Mouse (Mus musculus) kidney, adult 10 weeks (tissue): ENCODE data around the gene Vmn2r26. TPM values are rescaled to one million over a fixed set of nuclear protein-coding genes. Genes with fewer than 3 reads are reported as not detected.

ENCODE experiments used
- polyA plus RNA-seq: library from polyadenylated mRNA; stranded (reverse); fragments of 350-450 nt; fragmentation: Illumina TruSeq; extraction: RNeasy Lipid Tissue Mini Kit (QIAGEN cat#74804); gene quantifications from one replicate; pipeline ENCODE4 v1.2.3, GENCODE M21; 2014; ENCODE audit warnings: low read depth, low replicate concordance

Gene Vmn2r26
- not detected for polyA plus RNA-seq

DNA sequence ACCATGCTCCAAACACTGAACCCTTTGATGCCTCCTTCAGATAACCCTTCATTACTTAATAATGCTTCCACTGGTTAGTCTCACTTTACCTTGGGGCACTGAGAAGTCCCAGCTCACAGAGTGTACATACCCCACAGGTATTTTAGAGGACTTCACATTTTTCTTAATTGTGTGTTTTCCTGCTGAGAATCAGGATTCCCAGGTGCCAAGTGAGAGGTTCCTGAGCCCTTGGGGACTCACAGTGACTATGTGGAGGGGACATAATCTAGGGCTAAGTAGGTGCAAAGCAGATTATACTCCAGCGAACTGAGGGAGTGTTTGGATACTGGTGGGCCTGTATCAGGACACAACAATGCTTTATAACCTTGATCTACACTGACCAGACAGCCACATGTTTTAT, at the start of gene Vmn2r26:
Gene Vmn2r26 (plus strand): TSS at position 301 of the 400 bp plus-strand sequence.

Other genes with a start within 250 kb of the Vmn2r26 start
- gene Vmn2r24, start 245.7 kb upstream of the Vmn2r26 start, polyA plus RNA-seq = not detected
- gene Vmn2r25, start 171.1 kb upstream of the Vmn2r26 start, polyA plus RNA-seq = not detected
- not detected for gene Vmn2r27, start 207.3 kb downstream of the Vmn2r26 start, polyA plus RNA-seq